Mouse (Mus musculus): Measurements from ENCODE around the gene Thop1. TPM values are rescaled to one million over a fixed set of nuclear protein-coding genes. Genes with fewer than 3 reads are reported as not detected.
A peak's percentile ranks its signal among the peaks of the same experiment; 100 is the strongest.
"Not testable (repeated sequence)": the region's sequence is repeated elsewhere in the genome, so short reads cannot be mapped to it uniquely, and the experiment has no call there.

Gene Thop1
- total and polyA plus RNA-seq, 2 experiments = 7.4 to 13.1 TPM

GRCm38 (mm10) chr10:81052577-81052976 is 17.3 kb upstream of the Thop1 start:
- peaks cover 5% of the 10 kb centered on the region; the same call in 1 of the 2 replicates for H3K36me3 ChIP-seq (ENCODE audit: control insufficient read depth, insufficient read depth, low read length)
- DNase-seq (ENCODE audit: extremely low read depth, low read depth, low spot score) = no peak
- WGBS = 75% methylated on average over 5 of the region's 5 CpGs

GRCm38 (mm10) chr10:81055169-81055568 is 14.7 kb upstream of the Thop1 start:
- DNase-seq (ENCODE audit: extremely low read depth, low read depth, low spot score) = no peak
- H3K9ac ChIP-seq (ENCODE audit: low read depth, low read length) = no peak overlapping the region
- H3K79me2 ChIP-seq (ENCODE audit: control insufficient read depth, insufficient read depth, low read length) = peaks cover 49% of the 10 kb centered on the region
- H3K27me3 ChIP-seq (ENCODE audit: control insufficient read depth, insufficient read depth, low read length) = no peaks in the 10 kb centered on the region
- H3K4me3 ChIP-seq (ENCODE audit: insufficient read depth, low read depth, low read length) = no peak overlapping the region
- TF ChIP-seq CTCF (IDR thresholded peaks at IDR 0.05; ENCODE audit: low read depth, low read length) (no peak), POLR2A (IDR thresholded peaks at IDR 0.05; ENCODE audit: extremely low read depth, insufficient read depth, low read length) (no peak)
- no peak overlapping the region for H3K27ac ChIP-seq (replicated peaks; ENCODE audit: insufficient read depth, low read depth, low read length)
- WGBS = 93% methylated on average over 6 of the region's 6 CpGs
- no peaks in the 10 kb centered on the region for H3K36me3 ChIP-seq (ENCODE audit: control insufficient read depth, insufficient read depth, low read length)
- peaks cover 21% of the 10 kb centered on the region for H3K4me1 ChIP-seq (ENCODE audit: control insufficient read depth, insufficient read depth, low read length)

More at GRCm38 (mm10) chr10:81052577-81052976, 17.3 kb upstream of the Thop1 start:
- no peak overlapping the region for H3K9ac ChIP-seq (ENCODE audit: low read depth, low read length)
- H3K79me2 ChIP-seq (ENCODE audit: control insufficient read depth, insufficient read depth, low read length) = peaks cover 28% of the 10 kb centered on the region
- 0 out of 2 replicates have a peak, but pooled peaks cover 4% of the 10 kb centered on the region for H3K4me1 ChIP-seq (ENCODE audit: control insufficient read depth, insufficient read depth, low read length)
- H3K4me3 ChIP-seq (ENCODE audit: insufficient read depth, low read depth, low read length) = no peak overlapping the region
- no peaks in the 10 kb centered on the region for H3K27me3 ChIP-seq (ENCODE audit: control insufficient read depth, insufficient read depth, low read length)
- TF ChIP-seq CTCF (IDR thresholded peaks at IDR 0.05; ENCODE audit: low read depth, low read length) = no peak
- H3K27ac ChIP-seq (replicated peaks; ENCODE audit: insufficient read depth, low read depth, low read length) = no peak overlapping the region

GRCm38 (mm10) chr10:81055802-81056340 is 14.0 kb upstream of the Thop1 start:
- not testable (repeated sequence) for H3K9ac ChIP-seq (ENCODE audit: low read depth, low read length); DNase-seq (ENCODE audit: extremely low read depth, low read depth, low spot score)
- peaks cover 21% of the 10 kb centered on the region for H3K4me1 ChIP-seq (ENCODE audit: control insufficient read depth, insufficient read depth, low read length)

GRCm38 (mm10) chr10:81057406-81058130 is 12.3 kb upstream of the Thop1 start:
- TF ChIP-seq CTCF (IDR thresholded peaks at IDR 0.05; ENCODE audit: low read depth, low read length) = no peak
- no peak for TF ChIP-seq POLR2A (IDR thresholded peaks at IDR 0.05; ENCODE audit: extremely low read depth, insufficient read depth, low read length)
- Histone ChIP-seq H3K4me1 (ENCODE audit: control insufficient read depth, insufficient read depth, low read length) (peaks cover 21% of the 10 kb centered on the region), H3K36me3 (ENCODE audit: control insufficient read depth, insufficient read depth, low read length) (no peaks in the 10 kb centered on the region), H3K79me2 (ENCODE audit: control insufficient read depth, insufficient read depth, low read length) (peaks cover 49% of the 10 kb centered on the region), H3K27ac (replicated peaks; ENCODE audit: insufficient read depth, low read depth, low read length) (no peak overlapping the region), H3K9ac (ENCODE audit: low read depth, low read length) (no peak overlapping the region), H3K4me3 (ENCODE audit: insufficient read depth, low read depth, low read length) (no peak overlapping the region), H3K27me3 (ENCODE audit: control insufficient read depth, insufficient read depth, low read length) (no peaks in the 10 kb centered on the region)
- WGBS = 69% methylated on average over 23 of the region's 23 CpGs
- peak; percentile 72 for DNase-seq (ENCODE audit: extremely low read depth, low read depth, low spot score)

More at GRCm38 (mm10) chr10:81055802-81056340, 14.0 kb upstream of the Thop1 start:
- H3K79me2 ChIP-seq (ENCODE audit: control insufficient read depth, insufficient read depth, low read length) = peaks cover 49% of the 10 kb centered on the region
- H3K36me3 ChIP-seq (ENCODE audit: control insufficient read depth, insufficient read depth, low read length); H3K4me3 ChIP-seq (ENCODE audit: insufficient read depth, low read depth, low read length); H3K27me3 ChIP-seq (ENCODE audit: control insufficient read depth, insufficient read depth, low read length); H3K27ac ChIP-seq (replicated peaks; ENCODE audit: insufficient read depth, low read depth, low read length): not testable (repeated sequence)
- 90% methylated on average over 11 of the region's 11 CpGs for WGBS

- TF ChIP-seq POLR2A (IDR thresholded peaks at IDR 0.05; ENCODE audit: extremely low read depth, insufficient read depth, low read length) (no peak), CTCF (IDR thresholded peaks at IDR 0.05; ENCODE audit: low read depth, low read length) (no peak)
- DNase-seq (ENCODE audit: extremely low read depth, low read depth, low spot score) = peak; percentile 74
- no peaks in the 10 kb centered on the region for H3K27me3 ChIP-seq (ENCODE audit: control insufficient read depth, insufficient read depth, low read length)
- H3K9ac ChIP-seq (ENCODE audit: low read depth, low read length) = no peak overlapping the region
- 25% methylated on average over 6 of the region's 6 CpGs for WGBS
- H3K79me2 ChIP-seq (ENCODE audit: control insufficient read depth, insufficient read depth, low read length) = peaks cover 49% of the 10 kb centered on the region
- no peaks in the 10 kb centered on the region for H3K36me3 ChIP-seq (ENCODE audit: control insufficient read depth, insufficient read depth, low read length)
- H3K4me1 ChIP-seq (ENCODE audit: control insufficient read depth, insufficient read depth, low read length) = peaks cover 21% of the 10 kb centered on the region
- H3K4me3 ChIP-seq (ENCODE audit: insufficient read depth, low read depth, low read length) = no peak overlapping the region
- H3K27ac ChIP-seq (replicated peaks; ENCODE audit: insufficient read depth, low read depth, low read length) = no peak overlapping the region
These were observed 10.9 kb upstream of the Thop1 start for GRCm38 (mm10) chr10:81058896-81059295.

Measured in liver, adult 2 months (tissue).